Mouse (Mus musculus) bone marrow macrophage, adult 2 months (primary cell): ENCODE results near the gene Usp49.

Source experiments
- CTCF ChIP-seq: IDR thresholded peaks from 2 replicates; pipeline ENCODE4 v1.5.1; 2012; ENCODE audit warnings: low read depth, mild to moderate bottlenecking, low read length, moderate library complexity
- POLR2A ChIP-seq: IDR thresholded peaks from 2 replicates; pipeline ENCODE4 v1.6.1; 2012; ENCODE audit warnings: mild to moderate bottlenecking, low read depth, low read length, borderline replicate concordance

- TF ChIP-seq CTCF (no peak), POLR2A (no peak)
Observed at GRCm38 (mm10) chr17:47655697-47656096, 25.2 kb downstream of the Usp49 start.
